Mouse (Mus musculus) heart, embryonic 10.5 days (tissue): ENCODE results near the gene Creb3l1. TPM values are rescaled to one million over a fixed set of nuclear protein-coding genes. Genes with fewer than 3 reads are reported as not detected.

Experiments
- DNase-seq: peaks from one replicate; pipeline ENCODE4 v3.0.0-alpha.2; 2017; ENCODE audit warnings: low spot score
- H3K27ac ChIP-seq: fragments of 300-500 bp; sonication (generic); 2 replicates; pipeline ENCODE4 v1.5.1; 2016; ENCODE audit warnings: mild to moderate bottlenecking
- H3K27me3 ChIP-seq: fragments of 300-500 bp; sonication (generic); 2 replicates; pipeline ENCODE4 v1.6.1; 2016; ENCODE audit warnings: mild to moderate bottlenecking; ENCODE audit not compliant: poor library complexity, insufficient read depth, severe bottlenecking
- H3K36me3 ChIP-seq: fragments of 300-500 bp; sonication (generic); 2 replicates; pipeline ENCODE4 v1.6.1; 2016; ENCODE audit warnings: mild to moderate bottlenecking, moderate library complexity
- H3K4me1 ChIP-seq: fragments of 300-500 bp; sonication (generic); 2 replicates; pipeline ENCODE4 v1.6.1; 2016; ENCODE audit warnings: mild to moderate bottlenecking
- H3K4me3 ChIP-seq: fragments of 300-500 bp; sonication (generic); 2 replicates; pipeline ENCODE4 v1.5.1; 2016; ENCODE audit warnings: mild to moderate bottlenecking, moderate library complexity
- H3K9me3 ChIP-seq: fragments of 300-500 bp; sonication (generic); 2 replicates; pipeline ENCODE4 v1.6.1; 2016; ENCODE audit warnings: mild to moderate bottlenecking, moderate library complexity
- WGBS: fragments of 180-500 bp; shearing (Covaris S2); methylation state at CpG from one replicate; pipeline ENCODE4 v1.1.7; 2016; 5-methylcytosine and 5-hydroxymethylcytosine counted together
- polyA plus RNA-seq: library from polyadenylated mRNA; unstranded; fragments of >200 nt; fragmentation: Nextera tagmentation; extraction: Ambion mirVana; gene quantifications from 2 replicates; pipeline ENCODE4 v1.2.1, GENCODE M21; 2016

Gene Creb3l1
- polyA plus RNA-seq, 1 experiment from 2014 or later: 8.6 TPM

DNA sequence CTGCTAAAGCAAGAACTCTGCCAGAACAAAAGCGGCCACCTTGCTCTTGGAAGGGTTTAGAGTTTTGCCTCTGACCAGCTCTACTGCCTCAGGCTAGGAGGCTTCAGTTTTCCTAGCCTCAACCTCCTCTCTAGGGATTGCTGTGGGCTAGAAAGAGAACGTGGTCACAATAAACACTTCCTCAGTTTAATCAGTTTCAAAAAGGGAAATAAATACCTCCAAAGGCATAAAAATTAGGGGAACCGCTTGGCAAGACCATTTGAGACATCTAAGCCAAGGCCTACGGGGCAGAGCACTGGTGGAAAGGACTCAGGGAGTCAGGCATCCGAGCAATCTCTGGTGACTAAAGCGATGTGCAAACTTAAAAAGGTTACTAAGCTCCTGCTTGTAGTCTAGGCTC lies 68.4 kb downstream of the Creb3l1 start:
- Histone ChIP-seq H3K4me3 (no peak overlapping the region), H3K27ac (peak overlapping the region; percentile 69), H3K36me3 (peaks cover 8% of the 10 kb centered on the region; the same call in 1 of the 2 replicates), H3K27me3 (no peaks in the 10 kb centered on the region), H3K4me1 (peaks cover 82% of the 10 kb centered on the region), H3K9me3 (no peaks in the 10 kb centered on the region)
- 86% methylated on average over 6 of the region's 6 CpGs for WGBS
- DNase-seq: no peak

GRCm38 (mm10) chr2:91955121-91955591 lies 69.1 kb downstream of the Creb3l1 start:
- no peaks in the 10 kb centered on the region for H3K9me3 ChIP-seq
- H3K27me3 ChIP-seq: no peaks in the 10 kb centered on the region
- peaks cover 82% of the 10 kb centered on the region for H3K4me1 ChIP-seq
- peak; percentile 73 for DNase-seq
- H3K27ac ChIP-seq: peak overlapping the region; percentile 69
- WGBS: 81% methylated on average over 4 of the region's 4 CpGs
- no peak overlapping the region for H3K4me3 ChIP-seq
- H3K36me3 ChIP-seq: peaks cover 4% of the 10 kb centered on the region; the same call in 1 of the 2 replicates

DNA sequence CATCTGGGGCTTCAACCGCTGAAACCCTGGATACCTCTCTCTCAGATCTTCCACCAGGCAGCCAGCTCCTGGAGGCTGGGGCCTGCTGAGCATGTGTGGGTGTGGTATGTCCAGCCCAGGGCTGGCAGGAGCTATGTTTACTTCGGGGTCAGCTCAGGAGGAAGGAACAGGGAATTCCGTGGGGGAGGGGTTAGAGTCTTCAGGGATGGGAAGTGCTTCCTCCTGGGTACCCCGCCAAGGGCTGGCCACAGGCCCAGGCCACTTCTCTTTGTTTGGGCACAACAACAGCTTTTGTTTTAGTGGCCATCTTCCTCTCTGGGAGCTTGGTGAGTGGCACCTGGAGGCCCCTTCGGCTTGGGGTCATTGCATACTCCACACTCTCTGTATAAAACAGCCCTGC lies 70.5 kb downstream of the Creb3l1 start:
- Histone ChIP-seq H3K4me3 (peak overlapping the region; percentile 20; the same call in 1 of the 2 replicates), H3K9me3 (no peaks in the 10 kb centered on the region), H3K36me3 (no peaks in the 10 kb centered on the region), H3K27ac (peak overlapping the region; percentile 62), H3K4me1 (peaks cover 82% of the 10 kb centered on the region), H3K27me3 (no peaks in the 10 kb centered on the region)
- WGBS: 11% methylated on average over 5 of the region's 5 CpGs
- DNase-seq: peak; percentile 82

DNA sequence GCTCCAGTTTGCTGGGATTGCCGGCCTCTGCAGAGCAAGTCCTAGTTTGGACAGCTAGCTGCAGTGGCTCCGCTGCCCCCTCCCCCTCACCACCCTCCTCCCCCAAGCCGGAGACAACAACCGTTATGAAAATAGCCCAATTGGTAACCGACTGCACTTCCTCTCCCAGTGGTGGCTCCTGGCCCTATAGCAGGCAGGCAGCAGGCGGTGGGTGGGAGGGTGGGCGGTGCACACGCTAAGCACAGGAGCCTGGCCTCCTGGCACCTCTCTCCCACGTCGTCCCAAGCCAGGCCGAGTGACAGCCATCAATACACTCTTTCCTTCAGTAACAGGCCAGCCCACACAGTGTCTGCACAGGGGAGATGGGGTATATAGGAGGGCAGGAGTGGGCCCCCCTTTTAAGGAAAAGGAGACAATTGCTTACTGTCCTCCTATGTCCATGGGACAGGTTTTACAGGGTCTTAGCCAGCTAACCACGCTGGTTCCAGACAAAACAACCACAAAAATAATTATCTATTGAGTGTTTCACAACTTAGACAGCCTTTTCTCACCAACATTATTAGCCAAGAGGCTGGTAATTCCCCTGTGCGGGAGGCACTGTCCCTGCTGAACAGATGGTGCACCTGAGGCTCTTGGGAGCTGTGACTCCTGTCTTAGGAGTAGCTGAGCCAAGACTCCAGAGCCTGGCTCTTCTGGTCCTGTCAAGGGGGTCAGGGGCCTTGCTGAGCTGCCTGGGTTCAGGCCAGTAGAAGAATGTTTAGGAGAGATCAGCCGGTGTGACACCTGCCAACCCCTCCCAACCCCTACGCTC lies 73.8 kb downstream of the Creb3l1 start:
- Histone ChIP-seq H3K4me3 (peak overlapping the region; percentile 60), H3K9me3 (no peaks in the 10 kb centered on the region), H3K4me1 (peaks cover 85% of the 10 kb centered on the region), H3K27me3 (no peaks in the 10 kb centered on the region), H3K27ac (peak overlapping the region; percentile 96), H3K36me3 (peaks cover 3% of the 10 kb centered on the region; the same call in 1 of the 2 replicates)
- WGBS: 14% methylated on average over 15 of the region's 15 CpGs
- DNase-seq: peak; percentile 95

DNA sequence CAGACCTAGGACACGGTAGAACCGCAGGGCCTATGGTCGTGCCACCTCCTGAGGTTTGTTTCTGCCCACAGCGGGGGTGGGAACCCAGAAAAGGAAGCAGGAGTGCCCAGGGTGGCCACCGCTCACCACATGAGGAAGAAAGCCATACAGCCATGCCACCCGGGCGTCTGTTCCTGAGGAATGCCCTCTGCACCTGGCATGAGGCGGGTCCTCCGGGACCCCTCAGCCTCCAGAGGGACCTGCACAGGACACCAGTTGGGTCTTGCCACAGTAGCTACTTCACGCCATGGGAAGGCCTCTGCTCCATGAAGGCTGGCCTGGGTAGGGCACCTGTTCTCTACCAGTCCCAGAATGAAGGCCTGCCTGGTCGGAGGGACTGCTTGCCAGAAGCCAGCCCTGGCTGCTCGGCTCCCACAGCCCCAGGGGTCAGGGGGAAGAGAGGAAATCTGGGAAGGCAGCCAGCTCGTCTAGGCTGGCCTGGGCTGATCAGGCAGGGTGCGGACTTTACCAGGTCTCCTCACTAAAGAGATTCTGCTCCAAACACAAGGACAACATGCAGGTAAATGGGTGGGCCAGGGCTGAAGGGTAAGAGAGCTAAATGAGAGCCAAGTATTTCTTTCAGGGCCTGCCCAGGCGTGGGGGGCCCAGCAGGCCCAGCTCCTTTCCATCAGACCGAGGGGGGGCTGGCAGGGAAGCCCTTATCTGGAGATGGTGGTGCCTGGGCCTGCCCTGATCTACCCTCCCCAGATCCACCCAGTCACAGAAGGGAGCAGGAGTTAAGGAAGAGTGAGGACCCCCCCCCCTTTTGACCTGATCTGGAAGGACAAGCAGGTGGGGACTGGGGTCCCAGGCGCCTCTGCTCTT lies 74.7 kb downstream of the Creb3l1 start:
- WGBS: 54% methylated on average over 17 of the region's 17 CpGs
- H3K36me3 ChIP-seq: peaks cover 11% of the 10 kb centered on the region; the same call in 1 of the 2 replicates
- peak overlapping the region; percentile 96 for H3K27ac ChIP-seq
- DNase-seq: no peak
- no peaks in the 10 kb centered on the region for H3K27me3 ChIP-seq
- H3K9me3 ChIP-seq: no peaks in the 10 kb centered on the region
- H3K4me1 ChIP-seq: peaks cover 85% of the 10 kb centered on the region
- H3K4me3 ChIP-seq: peak overlapping the region; percentile 60

DNA sequence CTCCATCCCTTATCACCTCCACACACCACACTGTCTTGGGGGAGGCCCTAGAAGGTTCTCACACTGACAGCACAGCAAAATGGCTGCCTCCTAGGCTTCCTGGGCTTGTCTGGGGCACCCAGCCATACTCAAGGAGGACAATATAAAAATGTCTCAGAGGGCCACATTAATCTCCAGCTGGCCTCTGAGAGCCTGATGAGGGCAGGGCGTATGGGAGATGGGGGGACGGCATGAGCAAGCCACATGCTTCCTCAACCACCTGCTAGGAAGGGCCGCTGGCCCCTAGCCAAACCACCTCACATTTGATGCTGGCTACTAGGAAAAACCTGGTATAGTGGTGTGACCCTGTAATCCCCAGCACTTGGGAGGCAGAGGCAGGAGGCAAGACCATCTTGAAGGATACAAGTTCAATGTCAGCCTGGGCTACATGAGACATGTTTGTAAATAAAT lies 75.5 kb downstream of the Creb3l1 start:
- H3K27ac ChIP-seq: peak overlapping the region; percentile 96
- H3K27me3 ChIP-seq: no peaks in the 10 kb centered on the region
- H3K4me3 ChIP-seq: peak overlapping the region; percentile 60
- peaks cover 84% of the 10 kb centered on the region for H3K4me1 ChIP-seq
- WGBS: 60% methylated on average over 3 of the region's 3 CpGs
- DNase-seq: no peak
- H3K36me3 ChIP-seq: peaks cover 15% of the 10 kb centered on the region; the same call in 1 of the 2 replicates
- H3K9me3 ChIP-seq: no peaks in the 10 kb centered on the region

- DNase-seq: no peak
- Histone ChIP-seq H3K27ac (peak overlapping the region; percentile 96), H3K36me3 (peaks cover 22% of the 10 kb centered on the region; the same call in 1 of the 2 replicates), H3K4me1 (peaks cover 84% of the 10 kb centered on the region), H3K9me3 (no peaks in the 10 kb centered on the region), H3K27me3 (no peaks in the 10 kb centered on the region), H3K4me3 (peak overlapping the region; percentile 60)
- WGBS: 66% methylated on average over 6 of the region's 6 CpGs
Observed at GRCm38 (mm10) chr2:91948151-91948509, 76.2 kb downstream of the Creb3l1 start.

GRCm38 (mm10) chr2:91947397-91948150 lies 76.7 kb downstream of the Creb3l1 start:
- H3K9me3 ChIP-seq: no peaks in the 10 kb centered on the region
- peak overlapping the region; percentile 60 for H3K4me3 ChIP-seq
- peaks cover 88% of the 10 kb centered on the region for H3K4me1 ChIP-seq
- no peaks in the 10 kb centered on the region for H3K27me3 ChIP-seq
- H3K27ac ChIP-seq: peak overlapping the region; percentile 96
- 42% methylated on average over 11 of the region's 11 CpGs for WGBS
- DNase-seq: peak; percentile 89
- peaks cover 26% of the 10 kb centered on the region; the same call in 1 of the 2 replicates for H3K36me3 ChIP-seq

- H3K4me1 ChIP-seq: peaks cover 93% of the 10 kb centered on the region
- DNase-seq: no peak
- H3K27ac ChIP-seq: peak overlapping the region; percentile 96
- H3K27me3 ChIP-seq: no peaks in the 10 kb centered on the region
- WGBS: 47% methylated on average over 6 of the region's 6 CpGs
- H3K36me3 ChIP-seq: peaks cover 33% of the 10 kb centered on the region
- H3K9me3 ChIP-seq: no peaks in the 10 kb centered on the region
- H3K4me3 ChIP-seq: no peak overlapping the region
Observed at GRCm38 (mm10) chr2:91946836-91947235, 77.5 kb downstream of the Creb3l1 start.

DNA sequence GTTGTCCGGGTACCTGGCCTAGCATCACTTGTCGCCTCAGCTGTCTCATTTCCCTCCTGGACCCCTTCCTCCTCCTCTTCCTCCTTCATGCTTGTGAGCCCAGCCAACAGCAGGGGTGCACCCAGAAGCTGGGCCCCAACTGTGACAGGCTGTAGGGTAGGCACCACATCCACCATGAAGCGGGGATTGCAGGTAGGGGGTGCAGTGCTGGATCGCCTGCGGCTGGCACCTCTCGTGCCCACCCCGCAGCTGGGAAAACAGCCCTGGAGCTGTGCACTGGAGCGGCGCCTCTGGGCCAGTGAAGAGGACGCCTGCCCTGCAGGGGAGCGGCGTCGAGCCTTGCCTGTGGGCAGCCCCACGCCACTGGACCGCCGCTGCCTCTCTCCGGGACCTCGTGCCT lies 78.8 kb downstream of the Creb3l1 start, which contains the start of gene Gm9821:
Gm9821 (plus strand) TSS at position 221 of the 400 bp plus-strand sequence.
- peaks cover 86% of the 10 kb centered on the region for H3K4me1 ChIP-seq
- no peaks in the 10 kb centered on the region for H3K9me3 ChIP-seq
- no peak for DNase-seq
- peaks cover 44% of the 10 kb centered on the region for H3K36me3 ChIP-seq
- H3K4me3 ChIP-seq: 0 out of 2 replicates have a peak within 1 kb of the TSS, but pooled peaks have one; percentile 0
- 89% methylated on average over 18 of the region's 18 CpGs for WGBS
- peak within 1 kb of the TSS; percentile 96 for H3K27ac ChIP-seq
- H3K27me3 ChIP-seq: no peaks in the 10 kb centered on the region

GRCm38 (mm10) chr2:91944170-91944950 lies 79.9 kb downstream of the Creb3l1 start:
- Histone ChIP-seq H3K4me1 (peaks cover 76% of the 10 kb centered on the region), H3K36me3 (peaks cover 56% of the 10 kb centered on the region), H3K4me3 (0 out of 2 replicates have a peak overlapping the region, but pooled peaks have one; percentile 0), H3K27me3 (no peaks in the 10 kb centered on the region), H3K27ac (peak overlapping the region; percentile 69), H3K9me3 (no peaks in the 10 kb centered on the region)
- no peak for DNase-seq
- 39% methylated on average over 13 of the region's 13 CpGs for WGBS
